ENCODE assay signal across 23 mouse cellular contexts in genomic region chr10:111696987-111697386, GRCm38 (mm10).
A peak's percentile ranks its signal among the peaks of the same experiment; 100 is the strongest.
DNase-seq lines count a peak whose midpoint lies in the region; ATAC-seq and TF ChIP-seq lines count a peak whose summit lies in the region.
"Had no signal": no experiment of that assay in that cellular context is flagged by ENCODE, and none has a peak within 500 bp of the region (broad histone marks: within the 10 kb centered on the region; RNA-seq: fewer than 3 reads in every experiment).

No protein-coding gene starts in this region.

- no peak overlapping the region for H3K9ac ChIP-seq in intestine, embryonic 15.5 days
- no peak overlapping the region for H3K9ac ChIP-seq in intestine, embryonic 16.5 days (ENCODE audit: low read depth, low read length)
- no peak overlapping the region for H3K9ac ChIP-seq in kidney, postnatal 0 days (ENCODE audit: low read depth, low read length)
- H3K9ac ChIP-seq in lung, postnatal 0 days (replicated peaks; ENCODE audit: low read depth), result no peak overlapping the region
- H3K9ac ChIP-seq: embryonic facial prominence, embryonic 13.5 days; forebrain, embryonic 12.5 days; hindbrain, embryonic 12.5 days had no signal

- no peaks in the 10 kb centered on the region for H3K9me3 ChIP-seq in intestine, embryonic 15.5 days
- no peaks in the 10 kb centered on the region for H3K9me3 ChIP-seq in intestine, embryonic 16.5 days (ENCODE audit: control insufficient read depth, low read length)
- H3K9me3 ChIP-seq in kidney, postnatal 0 days (replicated peaks; ENCODE audit: low read length), result no peaks in the 10 kb centered on the region
- H3K9me3 ChIP-seq in lung, postnatal 0 days (ENCODE audit: low read length), result no peaks in the 10 kb centered on the region
- H3K9me3 ChIP-seq: embryonic facial prominence, embryonic 13.5 days; forebrain, embryonic 12.5 days; heart, embryonic 10.5 days; hindbrain, embryonic 12.5 days had no signal

- WGBS in intestine, embryonic 15.5 days, result 63% methylated on average over 2 of the region's 2 CpGs
- WGBS in intestine, embryonic 16.5 days, result 69% methylated on average over 2 of the region's 2 CpGs
- 66% methylated on average over 2 of the region's 2 CpGs for WGBS in kidney, postnatal 0 days
- 50% methylated on average over 2 of the region's 2 CpGs for WGBS in lung, postnatal 0 days

- no peak for ATAC-seq in intestine, embryonic 15.5 days
- ATAC-seq in intestine, embryonic 16.5 days, result no peak
- no peak for ATAC-seq in kidney, postnatal 0 days (replicated peaks; ENCODE audit: low FRiP score, low read depth)
- ATAC-seq in lung, postnatal 0 days, result no peak
- ATAC-seq in megakaryocyte progenitor cell, adult 5-6 weeks (replicated peaks; ENCODE audit: poor library complexity), result peak; percentile 71
- ATAC-seq: forebrain, embryonic 16.5 days; hindbrain, embryonic 16.5 days had no signal

- no peaks in the 10 kb centered on the region for H3K36me3 ChIP-seq in intestine, embryonic 15.5 days
- H3K36me3 ChIP-seq in intestine, embryonic 16.5 days (ENCODE audit: control insufficient read depth, insufficient read depth, low read length), result no peaks in the 10 kb centered on the region
- no peaks in the 10 kb centered on the region for H3K36me3 ChIP-seq in kidney, postnatal 0 days (ENCODE audit: insufficient read depth, low read length)
- H3K36me3 ChIP-seq in lung, postnatal 0 days (ENCODE audit: insufficient read depth, low read length), result no peaks in the 10 kb centered on the region
- H3K36me3 ChIP-seq: embryonic facial prominence, embryonic 13.5 days; forebrain, embryonic 12.5 days; heart, embryonic 10.5 days; hindbrain, embryonic 12.5 days had no signal

- no peak overlapping the region for H3K4me2 ChIP-seq in intestine, embryonic 15.5 days (replicated peaks)
- no peak overlapping the region for H3K4me2 ChIP-seq in intestine, embryonic 16.5 days (ENCODE audit: low read depth, low read length)
- H3K4me2 ChIP-seq in kidney, postnatal 0 days (ENCODE audit: low read length), result no peak overlapping the region
- no peak overlapping the region for H3K4me2 ChIP-seq in lung, postnatal 0 days (replicated peaks; ENCODE audit: low read depth, low read length)
- H3K4me2 ChIP-seq: embryonic facial prominence, embryonic 13.5 days; forebrain, embryonic 12.5 days; hindbrain, embryonic 12.5 days had no signal

- H3K4me3 ChIP-seq in intestine, embryonic 15.5 days (replicated peaks), result no peak overlapping the region
- no peak overlapping the region for H3K4me3 ChIP-seq in intestine, embryonic 16.5 days (ENCODE audit: low read length)
- no peak overlapping the region for H3K4me3 ChIP-seq in kidney, postnatal 0 days (replicated peaks; ENCODE audit: low read depth, low read length)
- no peak overlapping the region for H3K4me3 ChIP-seq in lung, postnatal 0 days (ENCODE audit: low read depth, low read length)
- H3K4me3 ChIP-seq: embryonic facial prominence, embryonic 13.5 days; forebrain, embryonic 12.5 days; heart, embryonic 10.5 days; hindbrain, embryonic 12.5 days had no signal

- no peak for TF ChIP-seq EP300 in lung, postnatal 0 days (IDR thresholded peaks at IDR 0.05)

- peaks cover 9% of the 10 kb centered on the region; the same call in 1 of the 2 replicates for H3K4me1 ChIP-seq in intestine, embryonic 15.5 days (replicated peaks)
- H3K4me1 ChIP-seq in intestine, embryonic 16.5 days (ENCODE audit: control insufficient read depth, insufficient read depth, low read length), result no peaks in the 10 kb centered on the region
- H3K4me1 ChIP-seq in kidney, postnatal 0 days (replicated peaks; ENCODE audit: insufficient read depth, low read length), result no peaks in the 10 kb centered on the region; the same call in 1 of the 2 replicates
- H3K4me1 ChIP-seq in lung, postnatal 0 days (ENCODE audit: insufficient read depth, low read depth, low read length), result no peaks in the 10 kb centered on the region

- H3K27ac ChIP-seq in intestine, embryonic 15.5 days, result 0 out of 2 replicates have a peak overlapping the region, but pooled peaks have one; percentile 14
- no peak overlapping the region for H3K27ac ChIP-seq in intestine, embryonic 16.5 days (ENCODE audit: low read length)
- H3K27ac ChIP-seq in kidney, postnatal 0 days, result peak overlapping the region; percentile 44; the same call in 1 of the 2 replicates
- H3K27ac ChIP-seq in lung, postnatal 0 days (ENCODE audit: low read length), result peak overlapping the region; percentile 29
- H3K27ac ChIP-seq: embryonic facial prominence, embryonic 13.5 days; forebrain, embryonic 12.5 days; heart, embryonic 10.5 days; hindbrain, embryonic 12.5 days had no signal

- no peak for TF ChIP-seq CTCF in kidney, postnatal 0 days (IDR thresholded peaks at IDR 0.05; ENCODE audit: low read depth)
- TF ChIP-seq CTCF in lung, postnatal 0 days (IDR thresholded peaks at IDR 0.05), result no peak

- peak; percentile 34 for DNase-seq in kidney, postnatal 0 days (ENCODE audit: low spot score)
- no peak for DNase-seq in kidney, postnatal 25 days
- DNase-seq in lung, postnatal 0 days (ENCODE audit: low spot score), result no peak
- no peak for DNase-seq in lung, postnatal 25 days (ENCODE audit: low spot score)
- DNase-seq in liver, result no peak
- DNase-seq: adrenal gland, adult 2 months; adrenal gland, postnatal 36 days; cerebellum, adult 11 months; cerebellum, adult 9-10 months; cerebellum, postnatal 25 days; gastrocnemius, postnatal 10 days; heart, postnatal 10 days; heart, postnatal 4 days had no signal

- H3K27me3 ChIP-seq in intestine, embryonic 15.5 days (replicated peaks), result no peaks in the 10 kb centered on the region
- H3K27me3 ChIP-seq in intestine, embryonic 16.5 days (replicated peaks; ENCODE audit: control insufficient read depth, insufficient read depth, low read length), result no peaks in the 10 kb centered on the region
- no peaks in the 10 kb centered on the region for H3K27me3 ChIP-seq in kidney, postnatal 0 days (ENCODE audit: insufficient read depth, low read length)
- no peaks in the 10 kb centered on the region for H3K27me3 ChIP-seq in lung, postnatal 0 days (replicated peaks; ENCODE audit: insufficient read depth, low read length)
- H3K27me3 ChIP-seq: CH12.LX; embryonic facial prominence, embryonic 13.5 days; forebrain, embryonic 12.5 days; hindbrain, embryonic 12.5 days had no signal
